Mouse (Mus musculus) c-Kit-positive CD71-negative TER-119-negative erythroid progenitor cells, embryonic 14.5 days (primary cell): Measurements from ENCODE around the gene Podxl2.

Source experiments
- DNase-seq: peaks from one replicate; pipeline ENCODE4 v3.0.0-alpha.2; 2013; ENCODE audit warnings: low read depth

Podxl2 gene

DNA sequence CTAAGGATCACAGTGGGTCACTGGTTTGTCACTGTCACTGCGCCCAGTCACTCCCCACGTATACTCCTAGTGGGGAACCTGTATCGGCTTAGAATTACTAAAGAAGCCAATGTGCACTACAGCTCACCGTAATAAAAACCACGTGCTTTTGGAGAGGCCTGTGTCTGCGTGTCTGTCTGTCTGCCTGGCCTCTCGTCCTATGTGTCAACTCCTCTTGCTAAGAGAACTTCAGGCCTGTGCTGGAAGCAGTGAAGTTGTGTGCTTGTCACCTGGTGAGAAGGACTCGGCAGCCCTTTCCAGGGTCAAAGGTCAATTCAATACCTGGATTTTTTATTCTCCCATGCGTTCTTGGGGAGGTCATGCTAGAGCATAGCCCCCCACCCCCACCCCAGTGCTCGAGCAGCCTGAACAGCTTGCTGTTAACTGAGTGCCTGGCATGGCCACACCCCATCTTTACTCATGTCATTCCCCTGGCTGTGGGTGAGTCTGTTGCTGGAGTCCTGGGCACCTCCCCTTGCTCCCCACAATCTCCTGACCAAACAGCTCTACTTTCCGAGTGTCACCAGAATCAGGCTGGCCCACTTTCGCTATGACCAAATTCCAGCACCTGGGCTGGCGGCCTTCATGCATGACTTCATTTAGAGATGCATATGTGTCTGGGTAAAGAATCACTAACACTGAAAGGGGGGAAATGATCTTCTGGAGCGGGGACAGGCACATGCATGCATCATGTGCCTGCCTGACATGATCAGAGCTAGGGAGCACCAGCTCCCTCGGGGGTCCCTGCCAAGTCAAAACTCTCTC lies 46.4 kb downstream of the Podxl2 start:
- no peak for DNase-seq

DNA sequence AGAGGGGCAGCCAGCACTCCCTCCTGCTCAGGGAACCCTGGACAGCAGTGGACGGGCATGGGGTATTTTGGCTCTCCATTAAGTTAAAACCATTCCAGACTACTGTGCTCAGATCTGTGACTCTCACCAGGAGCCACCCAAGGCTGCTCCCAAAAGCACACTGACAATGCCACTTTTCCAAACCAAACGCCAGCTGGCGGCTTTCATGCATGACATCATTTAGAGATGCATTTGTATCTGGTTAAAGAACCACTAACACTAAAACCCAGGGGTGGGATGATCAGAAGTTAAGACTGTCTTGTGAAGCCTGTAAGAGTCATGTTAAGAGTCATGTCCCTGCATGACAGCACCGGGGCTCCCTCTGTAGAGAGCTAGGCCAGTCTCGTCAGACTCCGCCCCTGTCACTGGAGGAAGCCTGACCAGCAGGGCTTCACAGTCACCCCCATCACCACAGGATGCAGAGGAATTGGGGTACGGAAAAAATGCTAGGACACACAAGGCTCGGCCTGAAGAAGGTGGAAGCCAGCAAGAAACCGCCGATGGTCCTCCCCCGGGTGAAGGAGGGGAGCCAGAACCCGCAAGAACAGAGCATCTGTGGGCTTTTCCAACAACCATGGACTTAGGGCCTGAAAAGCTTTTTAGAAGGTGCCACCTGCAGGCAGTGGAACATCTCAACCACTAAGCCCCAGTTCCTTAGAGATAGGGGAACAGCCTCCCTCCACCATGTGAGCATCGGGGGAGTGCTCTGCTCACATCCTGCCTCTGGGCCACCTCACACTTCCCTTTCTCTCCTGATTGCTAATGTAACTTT lies 47.2 kb downstream of the Podxl2 start:
- DNase-seq = no peak

DNA sequence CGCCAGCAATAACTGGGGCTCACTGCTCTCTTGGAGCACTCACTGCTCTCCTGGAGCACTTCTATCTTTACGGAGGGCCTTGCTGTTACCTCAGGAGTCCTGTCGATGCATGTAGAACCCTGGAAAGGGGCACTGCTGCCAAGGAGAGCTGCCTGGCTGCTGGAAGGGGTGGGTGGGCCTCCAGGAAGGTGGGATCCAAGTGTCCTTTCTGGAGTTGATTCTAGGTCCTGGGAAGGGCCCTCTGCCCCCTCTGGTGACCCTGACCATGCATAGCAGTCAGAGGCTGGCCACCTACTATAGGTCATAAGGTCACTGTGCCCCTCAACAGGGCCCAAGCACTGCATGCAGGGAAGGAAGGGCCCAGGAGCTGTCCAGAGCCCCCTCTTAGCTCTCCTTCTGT lies 47.9 kb downstream of the Podxl2 start:
- no peak for DNase-seq

DNA sequence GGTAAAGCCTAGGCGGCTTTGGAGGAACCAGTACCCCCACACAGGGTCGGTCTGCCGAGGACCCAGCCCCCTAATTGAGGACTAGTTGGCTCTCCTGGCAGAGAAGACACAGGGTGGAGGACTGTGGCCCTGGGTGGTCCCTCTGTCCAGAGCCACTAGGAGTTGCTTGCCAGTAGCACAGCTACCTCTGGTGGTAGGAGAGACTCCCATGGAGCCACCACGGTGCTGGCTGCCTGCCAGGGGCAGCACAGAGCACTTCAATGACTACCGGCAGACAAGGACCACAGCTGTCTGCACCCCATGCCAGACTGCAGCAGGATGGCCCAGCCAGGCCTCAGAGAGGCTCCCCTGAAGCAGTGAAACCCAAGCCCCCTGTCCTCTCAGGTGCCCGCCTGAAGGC lies 48.3 kb downstream of the Podxl2 start:
- no peak for DNase-seq

DNA sequence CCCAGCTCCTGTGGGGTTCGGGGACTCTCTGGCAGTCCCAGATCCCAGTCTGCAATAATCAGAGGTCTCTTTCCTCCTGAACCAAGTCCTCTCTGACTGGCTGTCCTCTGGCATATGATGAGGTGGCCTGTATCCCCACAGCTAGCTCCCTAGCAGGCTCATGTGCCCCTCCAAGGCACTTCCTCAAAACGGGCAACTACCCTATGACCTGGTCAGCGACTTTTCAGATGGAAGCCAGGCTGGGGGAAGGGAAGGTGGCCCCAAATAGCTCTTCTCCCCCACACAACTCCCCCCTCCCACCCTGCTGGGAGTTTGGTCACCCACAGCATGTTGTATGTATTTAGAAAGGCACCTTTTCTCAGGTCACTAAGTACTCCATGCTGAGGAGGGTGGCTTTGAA lies 48.8 kb downstream of the Podxl2 start:
- DNase-seq = no peak

DNA sequence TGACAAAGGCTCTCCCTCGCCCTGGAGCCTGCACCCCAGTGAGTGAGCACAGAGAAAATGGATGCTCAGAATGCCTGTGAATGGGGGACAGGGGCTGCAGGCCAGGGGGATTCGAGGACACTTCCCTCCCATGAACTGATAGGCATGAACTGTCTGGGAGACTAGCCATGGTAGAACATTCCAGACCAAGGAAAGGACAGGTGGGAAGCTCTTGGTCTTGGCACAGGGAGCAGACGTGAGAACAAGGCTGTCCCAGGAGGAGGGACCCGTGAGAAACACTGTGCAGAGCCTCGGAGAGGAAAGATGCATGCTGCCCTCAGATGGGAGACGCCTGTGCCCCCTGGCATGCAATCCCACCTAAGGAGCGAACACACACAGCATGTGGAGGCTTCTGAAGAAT lies 50.7 kb downstream of the Podxl2 start:
- no peak for DNase-seq

DNA sequence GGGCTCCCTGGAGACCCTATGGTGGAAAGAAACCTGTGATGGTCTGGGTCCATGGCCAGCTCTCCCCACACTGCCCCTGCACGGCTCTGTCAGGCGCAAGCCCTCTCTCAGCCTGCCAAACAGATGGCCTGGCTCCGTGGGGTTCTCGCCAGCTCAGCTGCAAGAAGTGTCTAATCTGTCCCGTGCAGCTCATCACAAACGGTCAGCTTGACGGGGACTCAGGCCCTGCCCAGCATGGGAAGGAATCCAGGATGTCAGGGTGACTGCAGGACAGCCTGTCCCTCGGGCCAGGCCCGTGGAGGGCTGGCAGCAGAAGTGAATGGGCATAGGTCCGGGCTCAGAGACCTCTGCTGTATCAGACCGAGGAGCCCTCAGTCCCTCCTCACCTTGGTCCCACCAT lies 52.9 kb downstream of the Podxl2 start:
- no peak for DNase-seq

DNA sequence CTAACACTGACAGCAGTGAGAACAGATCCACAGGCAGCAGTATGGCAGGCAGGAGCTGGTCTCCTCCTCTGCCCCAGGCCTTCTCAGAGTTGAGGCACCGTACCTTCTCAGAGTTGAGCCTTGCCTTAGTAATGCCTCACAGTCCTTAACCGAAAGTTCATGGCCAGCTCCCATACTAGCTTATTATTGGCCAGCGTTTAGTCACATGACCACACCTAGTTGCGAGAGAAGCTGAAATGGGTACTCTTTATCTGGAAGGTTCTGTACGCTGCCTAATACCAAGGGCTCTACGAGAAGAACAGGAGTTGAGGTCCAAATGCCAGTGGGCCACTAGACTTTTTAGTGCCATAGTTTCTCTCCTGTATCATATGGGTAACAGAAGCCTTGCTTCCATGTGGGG lies 53.5 kb downstream of the Podxl2 start:
- no peak for DNase-seq

DNA sequence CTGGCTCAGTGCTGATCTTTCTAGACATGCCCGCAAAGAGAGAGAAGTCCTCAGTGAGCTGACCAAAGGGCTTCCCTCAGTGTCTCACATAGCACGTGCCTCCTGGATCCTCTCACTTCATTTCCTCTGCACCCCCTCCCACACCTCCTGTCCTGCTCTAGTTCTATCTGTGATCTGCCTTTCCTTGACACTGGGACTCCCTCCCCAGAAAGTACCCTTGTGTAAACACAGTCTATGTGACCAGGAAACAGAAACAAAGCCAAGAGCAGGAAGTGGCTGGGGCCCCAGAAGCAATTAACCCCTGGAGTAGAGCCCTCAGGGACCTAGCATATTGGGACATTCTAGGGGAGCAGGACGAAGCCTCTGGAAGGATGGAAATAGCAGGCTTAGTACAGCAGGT lies 54.0 kb downstream of the Podxl2 start:
- DNase-seq = no peak

DNA sequence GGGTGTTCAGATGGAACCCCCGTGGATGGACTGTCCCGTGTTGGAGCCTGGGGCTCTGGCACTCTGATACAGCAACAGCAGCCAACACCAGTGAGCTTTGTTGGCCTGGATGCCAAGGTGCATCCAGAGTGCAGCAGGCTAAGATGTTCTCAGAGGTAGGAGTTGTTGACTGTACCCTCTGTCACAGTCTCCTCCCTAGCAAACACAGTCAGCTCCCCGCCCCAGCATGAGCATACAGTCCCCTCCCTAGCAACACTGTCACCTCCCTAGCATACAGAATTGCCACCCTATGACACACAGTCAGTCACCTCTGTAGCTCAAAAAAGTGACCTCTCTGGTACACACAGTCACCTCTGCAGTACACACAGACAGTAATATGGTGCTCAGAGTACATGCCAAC lies 57.9 kb downstream of the Podxl2 start:
- DNase-seq = no peak

DNA sequence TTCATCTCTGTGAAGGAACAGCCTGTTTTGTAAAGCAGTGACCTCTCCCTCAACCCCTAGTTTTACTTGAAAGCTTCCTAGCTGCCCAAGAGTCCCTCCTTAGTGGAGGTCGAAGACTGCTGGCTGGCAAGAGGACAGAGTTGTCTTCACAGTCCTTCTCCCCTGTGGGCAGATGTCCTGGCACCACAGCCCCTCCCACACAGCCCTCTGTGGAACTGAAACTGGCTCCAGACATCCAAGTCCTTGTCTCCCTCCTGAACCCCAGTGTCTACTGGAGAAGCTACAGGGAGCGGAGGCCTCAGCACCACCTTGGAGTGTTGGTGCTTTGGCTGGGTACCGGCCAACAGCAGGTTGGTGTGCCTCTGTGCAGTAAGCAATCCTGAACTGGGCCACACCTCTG lies 59.4 kb downstream of the Podxl2 start:
- DNase-seq = no peak

DNA sequence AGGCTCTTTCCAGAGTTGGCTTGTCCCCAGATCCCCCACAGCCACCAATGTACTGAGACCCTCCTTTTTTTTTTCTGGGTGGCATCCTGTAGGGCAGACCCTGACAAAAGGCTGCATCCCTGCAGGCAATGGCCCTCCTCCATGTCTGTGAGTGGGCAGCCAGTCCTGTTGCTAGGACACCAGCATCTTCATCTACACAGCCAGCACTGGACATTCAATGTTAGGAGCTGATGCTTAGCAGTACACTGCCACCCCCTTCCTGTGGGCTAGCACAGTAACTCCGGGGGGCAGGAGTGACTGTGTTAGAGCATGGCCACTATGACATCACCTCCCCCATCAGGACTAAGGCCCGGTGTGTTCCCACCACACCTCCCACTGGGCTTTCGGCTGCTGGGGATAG lies 59.8 kb downstream of the Podxl2 start:
- no peak for DNase-seq

DNA sequence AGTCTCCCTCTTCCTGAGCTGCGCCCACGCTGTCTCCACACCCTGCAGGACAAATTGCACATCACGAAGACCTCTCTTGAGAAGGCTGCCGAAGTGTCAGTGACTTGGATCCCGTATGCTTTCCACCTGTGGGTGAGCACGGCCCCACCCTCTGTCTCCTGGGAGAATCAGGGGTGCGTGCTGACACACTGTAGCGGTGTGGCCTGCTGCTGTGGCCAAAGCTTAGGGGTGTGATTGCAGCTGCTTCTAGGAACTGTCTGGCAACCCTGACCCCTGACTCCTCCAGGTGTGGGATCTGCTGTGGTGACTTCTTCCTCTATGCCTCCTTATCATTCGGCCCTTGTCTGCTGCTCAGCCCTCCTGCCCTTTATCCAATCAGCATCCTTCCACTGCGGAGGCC lies 61.0 kb downstream of the Podxl2 start:
- DNase-seq = no peak

DNA sequence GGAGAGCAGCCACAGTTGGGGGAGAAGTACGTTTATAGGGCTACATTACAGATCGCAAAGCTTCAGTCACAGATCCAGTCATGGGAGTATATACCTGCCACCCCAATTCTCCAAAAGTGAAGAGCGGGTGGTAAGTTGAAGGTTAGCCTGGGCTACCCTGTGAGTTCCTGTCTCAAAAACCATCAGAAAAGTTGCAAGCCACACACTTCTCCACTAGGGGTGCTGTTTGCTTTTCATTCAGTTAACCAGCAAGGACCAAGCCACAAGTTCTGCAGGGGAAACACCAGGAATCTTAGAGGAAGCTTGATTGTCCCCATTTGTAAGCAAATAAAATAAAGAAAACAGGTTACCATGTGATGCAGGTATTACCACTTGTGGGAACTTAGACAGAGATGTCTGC lies 62.0 kb downstream of the Podxl2 start:
- peak; percentile 63 for DNase-seq

DNA sequence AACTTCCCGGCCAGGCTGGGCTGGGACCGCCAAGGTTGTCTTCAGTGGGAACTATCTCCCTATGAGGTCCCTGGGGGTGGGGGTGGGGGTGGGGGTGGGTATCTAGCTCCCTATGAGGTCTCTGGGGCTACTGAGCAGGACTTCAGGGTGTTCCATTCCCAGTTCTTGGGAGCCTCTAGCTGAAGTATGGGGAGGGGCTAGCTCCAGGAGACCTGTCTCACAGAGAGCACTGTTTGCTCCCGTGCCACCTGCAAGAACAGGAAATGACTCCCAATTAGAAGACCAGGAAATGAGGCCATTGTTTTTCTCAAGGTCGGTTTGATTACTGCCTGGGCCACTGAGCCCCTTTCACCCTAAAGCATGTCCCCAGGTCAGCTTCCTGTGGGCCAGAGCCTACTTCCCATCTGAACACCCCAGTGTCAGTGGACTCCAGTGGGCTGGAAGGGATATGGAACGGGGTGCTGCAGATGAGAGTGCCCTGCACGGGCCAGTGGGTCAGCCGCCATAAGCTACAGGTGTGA lies 62.9 kb downstream of the Podxl2 start:
- no peak for DNase-seq

DNA sequence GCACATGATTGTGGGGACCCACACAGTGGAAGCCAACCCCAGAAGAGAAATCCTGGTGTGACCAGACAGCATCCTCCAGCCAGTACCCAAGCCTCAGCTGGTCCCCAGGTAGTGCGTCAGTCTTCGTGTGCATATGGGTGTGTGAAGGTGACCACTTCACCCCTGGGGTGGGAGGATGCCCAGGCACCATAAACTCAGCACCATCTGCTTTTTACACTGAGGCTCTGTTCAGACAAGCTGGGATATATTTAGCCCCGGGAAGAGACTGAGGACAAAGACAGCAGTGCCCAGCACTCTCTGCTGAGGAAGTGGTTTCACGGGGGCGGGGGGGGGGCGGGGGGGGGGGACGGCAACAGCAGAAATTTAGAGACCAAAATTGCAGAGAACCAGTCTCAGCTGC lies 63.4 kb downstream of the Podxl2 start:
- DNase-seq = no peak

DNA sequence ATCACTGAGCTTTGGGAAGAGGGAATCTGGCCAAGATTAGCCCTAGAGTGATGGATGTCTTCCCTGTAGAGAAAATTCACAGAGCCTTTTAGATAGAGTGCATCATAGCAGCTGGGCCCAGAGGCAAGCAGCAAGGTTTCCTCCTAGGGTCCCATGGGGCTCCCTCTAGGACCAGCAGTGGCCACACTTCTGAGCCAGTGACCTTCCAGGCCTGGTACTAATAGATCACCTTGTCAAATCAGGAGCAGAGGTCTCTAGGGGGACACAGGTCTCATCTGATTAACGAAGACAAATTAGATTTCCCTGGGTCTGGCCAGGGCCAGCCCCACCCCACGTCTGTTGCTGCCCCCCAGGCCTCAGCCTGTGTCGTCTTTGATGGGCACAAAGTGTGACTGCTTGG lies 64.6 kb downstream of the Podxl2 start:
- DNase-seq = no peak

DNA sequence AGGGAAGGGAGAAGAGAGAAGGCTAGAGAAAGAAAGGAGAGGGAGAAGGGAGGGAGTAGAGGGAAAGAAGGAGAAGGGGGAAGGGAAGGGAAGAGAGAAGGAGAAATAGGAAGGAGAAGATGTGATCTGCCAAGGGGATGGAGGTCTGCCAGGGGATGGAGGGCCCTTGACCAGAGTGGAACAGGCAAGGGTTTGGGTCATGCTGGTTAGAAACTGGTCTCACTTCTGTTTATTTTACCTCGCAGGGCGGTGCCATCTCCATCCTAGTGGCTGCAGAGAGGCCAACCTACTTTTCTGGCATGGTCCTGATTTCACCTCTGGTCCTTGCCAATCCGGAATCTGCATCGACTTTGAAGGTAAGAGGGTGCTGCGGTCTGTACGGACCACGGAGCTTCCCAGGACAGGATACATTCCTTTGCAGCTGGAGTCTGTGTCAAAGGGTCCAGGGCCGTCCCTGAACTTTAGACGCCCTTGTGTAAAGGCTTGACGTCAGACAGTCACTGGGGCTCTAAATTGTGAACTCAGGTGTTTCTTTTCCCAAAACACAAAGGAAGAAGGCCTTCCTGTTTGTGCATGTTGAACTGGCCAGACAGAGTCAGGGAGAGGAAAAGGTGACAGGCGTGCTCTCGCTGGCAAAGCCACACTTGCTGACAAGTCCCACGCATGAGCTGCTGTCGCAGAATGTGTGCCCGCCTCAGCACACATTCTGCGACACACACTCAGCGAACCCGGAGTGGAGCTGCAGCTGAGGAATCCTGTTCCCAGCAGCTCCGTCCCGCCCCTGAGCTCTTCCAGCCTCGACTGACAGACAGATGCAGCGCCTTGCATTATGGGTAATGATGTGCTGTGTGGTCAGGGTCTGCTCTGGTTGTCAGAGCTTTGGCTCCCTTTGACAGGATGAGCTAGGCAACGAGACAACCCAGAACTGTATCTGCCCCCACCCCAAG lies 65.5 kb downstream of the Podxl2 start:
- DNase-seq = no peak

DNA sequence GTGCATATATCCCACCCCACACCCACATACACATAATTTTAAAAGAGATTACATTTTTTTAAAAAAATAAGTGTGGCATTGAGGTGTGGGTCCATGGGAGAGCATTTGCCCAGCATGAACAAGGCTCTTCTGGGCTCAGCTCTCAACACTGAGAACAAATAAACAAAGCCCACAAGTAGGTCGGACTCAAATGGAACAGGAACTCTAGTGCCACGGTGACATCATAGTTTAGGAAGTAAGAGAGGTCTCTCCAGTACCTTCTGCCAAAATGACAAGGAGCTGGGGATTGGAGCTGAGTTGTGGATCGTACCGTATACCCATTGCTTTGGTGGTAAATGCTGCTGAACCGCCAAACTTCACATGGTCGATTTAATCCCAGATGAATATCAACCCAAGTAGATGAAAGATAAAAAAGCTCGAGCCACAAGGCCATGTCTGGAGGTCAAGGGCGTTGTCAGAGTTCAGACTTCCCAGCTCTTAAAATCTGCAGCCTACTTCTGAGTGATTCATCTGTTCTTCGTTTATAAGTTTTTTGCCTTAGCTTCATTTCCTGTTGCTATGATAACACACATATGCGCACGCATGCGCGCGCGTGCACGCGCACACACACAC lies 69.8 kb downstream of the Podxl2 start:
- DNase-seq = no peak

DNA sequence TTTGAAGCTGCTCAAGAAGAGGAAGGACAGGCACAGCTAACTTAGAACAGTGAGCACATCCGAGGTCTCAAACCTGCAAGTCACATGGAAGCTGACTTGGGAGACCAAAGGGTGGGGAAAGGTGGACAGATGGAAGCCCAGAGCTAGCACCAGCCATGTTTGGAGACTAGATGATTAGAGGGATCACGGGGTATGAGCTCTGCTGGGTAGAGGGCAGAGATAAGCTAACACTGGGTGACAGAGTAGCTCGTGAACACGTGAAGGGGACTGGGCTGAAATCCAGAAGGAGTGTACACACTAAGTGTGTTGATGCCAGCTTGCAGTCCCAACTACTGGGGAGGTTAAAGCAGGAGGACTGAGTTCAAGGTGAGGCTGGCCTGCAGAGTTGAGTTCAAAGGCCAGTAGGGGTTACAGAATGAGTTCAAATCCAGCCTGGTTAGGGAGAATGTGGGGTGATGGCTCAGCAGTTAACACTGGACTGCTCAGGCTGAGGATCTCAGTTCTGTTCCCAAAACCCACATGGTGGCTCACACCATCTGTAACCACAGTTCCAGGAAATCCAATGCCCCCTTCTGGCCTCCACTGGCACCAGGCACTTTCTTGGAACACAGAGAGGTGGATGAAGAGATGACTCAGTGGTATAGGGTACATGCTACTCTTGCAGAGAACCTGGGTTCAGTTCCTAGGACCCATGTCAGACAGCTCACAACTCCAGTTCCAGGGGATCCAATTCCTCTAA lies 70.7 kb downstream of the Podxl2 start:
- no peak for DNase-seq

DNA sequence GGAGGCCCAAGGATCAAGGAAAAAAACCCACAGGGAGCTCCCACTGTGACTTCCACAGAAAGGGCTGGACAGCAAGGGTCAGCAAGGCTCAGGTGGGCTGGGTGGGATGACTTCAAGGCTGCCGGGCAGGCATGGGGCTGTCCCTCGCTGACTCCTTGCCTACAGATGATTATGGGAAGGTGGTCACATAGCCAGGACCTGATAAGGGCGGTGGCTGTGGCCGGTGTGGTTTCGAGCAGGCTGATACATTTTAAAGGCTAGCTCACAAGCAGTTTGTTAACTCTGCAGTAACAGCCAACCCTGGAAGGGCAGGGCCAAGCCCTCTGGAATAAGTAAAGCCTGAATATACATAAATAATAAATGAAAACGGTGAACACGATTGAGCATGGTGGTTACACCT lies 71.8 kb downstream of the Podxl2 start:
- DNase-seq = no peak
